ENCODE assay signal across 9 mouse cellular contexts in genomic region chr6:52162611-52163365, GRCm38 (mm10). TPM values are rescaled to one million over a fixed set of nuclear protein-coding genes. Genes with fewer than 3 reads are reported as not detected.
DNase-seq lines count a peak whose midpoint lies in the region; ATAC-seq and TF ChIP-seq lines count a peak whose summit lies in the region.
"Had no signal": no experiment of that assay in that cellular context is flagged by ENCODE, and none has a peak within 500 bp of the region (broad histone marks: within the 10 kb centered on the region; RNA-seq: fewer than 3 reads in every experiment).

No protein-coding gene starts in this region.

- peak overlapping the region; percentile 47 for H3K4me3 ChIP-seq in heart, embryonic 15.5 days
- H3K4me3 ChIP-seq in liver, embryonic 11.5 days (ENCODE audit: low read depth, low read length) = peak overlapping the region; percentile 41

- TF ChIP-seq POLR2A in brain, embryonic 14.5 days (IDR thresholded peaks at IDR 0.05; ENCODE audit: borderline replicate concordance, extremely low read depth, insufficient read depth, insufficient read length, poor library complexity, severe bottlenecking) = no peak

- H3K4me1 ChIP-seq in heart, embryonic 15.5 days (replicated peaks) = peaks cover 25% of the 10 kb centered on the region
- H3K4me1 ChIP-seq in liver, embryonic 11.5 days (replicated peaks; ENCODE audit: control insufficient read depth, insufficient read depth, low read length) = no peaks in the 10 kb centered on the region

- no peak for ATAC-seq in heart, embryonic 15.5 days (replicated peaks; ENCODE audit: insufficient number of reproducible peaks, insufficient read depth, low FRiP score, low read depth)
- no peak for ATAC-seq in liver, embryonic 11.5 days (replicated peaks; ENCODE audit: low FRiP score)

- peaks cover 98% of the 10 kb centered on the region for H3K27me3 ChIP-seq in heart, embryonic 15.5 days
- H3K27me3 ChIP-seq in liver, embryonic 11.5 days (replicated peaks; ENCODE audit: control insufficient read depth, insufficient read depth, low read length) = peaks cover 98% of the 10 kb centered on the region

- peak overlapping the region; percentile 43; the same call in 1 of the 2 replicates for H3K9ac ChIP-seq in heart, embryonic 15.5 days
- H3K9ac ChIP-seq in liver, embryonic 11.5 days (ENCODE audit: low read depth, low read length) = peak overlapping the region; percentile 47
- H3K9ac ChIP-seq: liver, embryonic 14.5 days had no signal

- DNase-seq in heart, adult 9 months (ENCODE audit: low spot score in 2 of 2) = no peak
- DNase-seq in brain, embryonic 14.5 days (ENCODE audit: low read depth) = peak; percentile 62
- DNase-seq in fibroblast of lung, adult 2 months (ENCODE audit: low read depth) = peak; percentile 22
- DNase-seq in liver, embryonic 11.5 days (ENCODE audit: low spot score) = no peak
- DNase-seq in layer of hippocampus, adult 11-12 months (ENCODE audit: low spot score) = no peak
- no peak for DNase-seq in cerebellum, adult 8-10 months
- DNase-seq in ovary, postnatal 14 days (ENCODE audit: low spot score) = no peak

- no peaks in the 10 kb centered on the region for H3K36me3 ChIP-seq in heart, embryonic 15.5 days
- H3K36me3 ChIP-seq in liver, embryonic 11.5 days (ENCODE audit: control insufficient read depth, insufficient read depth, low read length) = no peaks in the 10 kb centered on the region

- H3K4me2 ChIP-seq in heart, embryonic 15.5 days = peak overlapping the region; percentile 51
- peak overlapping the region; percentile 48 for H3K4me2 ChIP-seq in liver, embryonic 11.5 days

- 19% methylated on average over 14 of the region's 14 CpGs for WGBS in heart, embryonic 15.5 days
- 11% methylated on average over 14 of the region's 14 CpGs for WGBS in liver, embryonic 11.5 days

- no peaks in the 10 kb centered on the region for H3K9me3 ChIP-seq in heart, embryonic 15.5 days (replicated peaks)
- no peaks in the 10 kb centered on the region for H3K9me3 ChIP-seq in liver, embryonic 11.5 days (ENCODE audit: control insufficient read depth, low read length)

- peak overlapping the region; percentile 68; the same call in 1 of the 2 replicates for H3K27ac ChIP-seq in heart, embryonic 15.5 days
- H3K27ac ChIP-seq in liver, embryonic 11.5 days (ENCODE audit: low read depth, low read length) = peak overlapping the region; percentile 72; the same call in 1 of the 2 replicates
- H3K27ac ChIP-seq: liver, embryonic 14.5 days had no signal

- no peak for TF ChIP-seq CTCF in brain, embryonic 14.5 days (IDR thresholded peaks at IDR 0.05; ENCODE audit: borderline replicate concordance, extremely low read depth, insufficient read depth, insufficient read length)

RNA-seq across cellular contexts. Expression of gene Hoxa2, which starts 1.8 kb away (rescaled TPM):
- polyA plus RNA-seq in heart, embryonic 15.5 days (2015; fragmentation: Nextera tagmentation; extraction: Ambion mirVana) = 1.2 and 3.1 TPM in 2 replicates
- 3.2 and 14.2 TPM in 2 replicates for polyA plus RNA-seq in brain, embryonic 14.5 days (2012; rRNA removed)
- polyA plus RNA-seq in liver, embryonic 11.5 days (2014; fragmentation: Nextera tagmentation; extraction: Ambion mirVana) = 4.3 and 4.5 TPM in 2 replicates

RNA-seq across cellular contexts. Expression of gene Hoxa1, which starts 4.7 kb away (rescaled TPM):
- 0.59 and 1.1 TPM in 2 replicates for polyA plus RNA-seq in heart, embryonic 15.5 days (2015; fragmentation: Nextera tagmentation; extraction: Ambion mirVana)
- polyA plus RNA-seq in brain, embryonic 14.5 days (2012; rRNA removed) = 0.39 and 1.2 TPM in 2 replicates
- 2.6 and 3.2 TPM in 2 replicates for polyA plus RNA-seq in liver, embryonic 11.5 days (2014; fragmentation: Nextera tagmentation; extraction: Ambion mirVana)

RNA-seq across cellular contexts. Expression of gene 5730596B20Rik, which starts 14.5 kb away (rescaled TPM):
- 0.33 and 0.68 TPM in 2 replicates for polyA plus RNA-seq in heart, embryonic 15.5 days (2015; fragmentation: Nextera tagmentation; extraction: Ambion mirVana)
- 0.10 and 0.67 TPM in 2 replicates for polyA plus RNA-seq in brain, embryonic 14.5 days (2012; rRNA removed)
- polyA plus RNA-seq in liver, embryonic 11.5 days (2014; fragmentation: Nextera tagmentation; extraction: Ambion mirVana) = 0.60 and 1.0 TPM in 2 replicates

RNA-seq across cellular contexts. Expression of gene Hoxa4, which starts 28.8 kb away (rescaled TPM):
- 0.43 and 0.77 TPM in 2 replicates for polyA plus RNA-seq in heart, embryonic 15.5 days (2015; fragmentation: Nextera tagmentation; extraction: Ambion mirVana)
- 1.9 and 16.4 TPM in 2 replicates for polyA plus RNA-seq in brain, embryonic 14.5 days (2012; rRNA removed)
- polyA plus RNA-seq in liver, embryonic 11.5 days (2014; fragmentation: Nextera tagmentation; extraction: Ambion mirVana) = 2.3 and 3.1 TPM in 2 replicates

RNA-seq across cellular contexts. Expression of gene Hoxa5, which starts 41.6 kb away (rescaled TPM):
- polyA plus RNA-seq in heart, embryonic 15.5 days (2015; fragmentation: Nextera tagmentation; extraction: Ambion mirVana) = 2.3 and 6.3 TPM in 2 replicates
- 5.0 and 47.1 TPM in 2 replicates for polyA plus RNA-seq in brain, embryonic 14.5 days (2012; rRNA removed)
- polyA plus RNA-seq in liver, embryonic 11.5 days (2014; fragmentation: Nextera tagmentation; extraction: Ambion mirVana) = 8.0 and 9.7 TPM in 2 replicates

Comparison
In these comparisons a context has a peak if more than half of its experiments do, and no peak if none do; other contexts are left out.
1. DNase-seq: peak in brain, embryonic 14.5 days (single experiment) and fibroblast of lung, adult 2 months (single experiment); none in heart, adult 9 months (0 of 2), liver, embryonic 11.5 days (single experiment), layer of hippocampus, adult 11-12 months (single experiment), cerebellum, adult 8-10 months (single experiment) and ovary, postnatal 14 days (single experiment).